15 mouse cellular contexts compared by ENCODE assay signal in genomic region chr16:75919298-75919697, GRCm38 (mm10).
"Had no signal": no experiment of that assay in that cellular context is flagged by ENCODE, and none has a peak within 500 bp of the region (broad histone marks: within the 10 kb centered on the region; RNA-seq: fewer than 3 reads in every experiment).

No protein-coding gene starts in this region.

- H3K27ac ChIP-seq: liver, embryonic 13.5 days; lung, embryonic 15.5 days; macrophage; midbrain, embryonic 13.5 days; midbrain, embryonic 15.5 days; neural tube, embryonic 12.5 days had no signal

- H3K4me2 ChIP-seq: liver, embryonic 13.5 days; lung, embryonic 15.5 days; midbrain, embryonic 11.5 days; midbrain, embryonic 13.5 days; midbrain, embryonic 15.5 days; neural tube, embryonic 12.5 days had no signal

- H3K9me3 ChIP-seq: liver, embryonic 13.5 days; lung, embryonic 15.5 days; midbrain, embryonic 13.5 days; midbrain, embryonic 15.5 days; neural tube, embryonic 12.5 days had no signal

- H3K4me1 ChIP-seq: lung, embryonic 15.5 days; midbrain, embryonic 13.5 days; midbrain, embryonic 15.5 days; neural tube, embryonic 12.5 days had no signal

- H3K27me3 ChIP-seq: liver, embryonic 13.5 days; lung, embryonic 15.5 days; midbrain, embryonic 13.5 days; midbrain, embryonic 15.5 days; neural tube, embryonic 12.5 days had no signal

- DNase-seq: liver, embryonic 13.5 days; lung, adult 2 months; lung, postnatal 14 days; lung, postnatal 36 days; right cerebral cortex, postnatal 14 days; thymus, adult 18-20 months; thymus, postnatal 14 days; thymus, postnatal 36 days had no signal

- H3K36me3 ChIP-seq: liver, embryonic 13.5 days; lung, embryonic 15.5 days; midbrain, embryonic 13.5 days; midbrain, embryonic 15.5 days; neural tube, embryonic 12.5 days had no signal

- ATAC-seq: lung, postnatal 0 days; midbrain, embryonic 13.5 days; midbrain, embryonic 15.5 days had no signal

- H3K9ac ChIP-seq: liver, embryonic 13.5 days; lung, embryonic 15.5 days; midbrain, embryonic 13.5 days; midbrain, embryonic 15.5 days; neural tube, embryonic 12.5 days had no signal

- H3K4me3 ChIP-seq: liver, embryonic 13.5 days; lung, embryonic 15.5 days; midbrain, embryonic 13.5 days; midbrain, embryonic 15.5 days; neural tube, embryonic 12.5 days had no signal
